Mouse (Mus musculus) lung, adult 2 months (tissue): ENCODE measurements around the gene Gm6096.

Source experiments
- CTCF ChIP-seq: fragments of 200-500 bp; IDR thresholded peaks from 2 replicates; pipeline ENCODE4 v1.5.1; 2011; ENCODE audit warnings: mild to moderate bottlenecking, low read length, control low read depth; ENCODE audit not compliant: insufficient read depth
- POLR2A ChIP-seq: fragments of 200-500 bp; IDR thresholded peaks from 2 replicates; pipeline ENCODE4 v1.6.1; 2011; ENCODE audit warnings: low read depth, mild to moderate bottlenecking, control low read depth, low read length, borderline replicate concordance; ENCODE audit errors: extremely low read depth

- no peak for TF ChIP-seq CTCF
- no peak for TF ChIP-seq POLR2A
Measured at GRCm38 (mm10) chr7:34291265-34291664, 40.4 kb downstream of the Gm6096 start.
